Mouse (Mus musculus) cerebellum, adult 2 months (tissue): ENCODE data around the gene Tmub1.

Source experiments
- CTCF ChIP-seq: fragments of 200-500 bp; IDR thresholded peaks from 2 replicates; pipeline ENCODE4 v1.5.1; 2011; ENCODE audit warnings: low read depth, mild to moderate bottlenecking, control low read depth, low read length, moderate library complexity, borderline replicate concordance; ENCODE audit not compliant: insufficient read depth
- POLR2A ChIP-seq: fragments of 200-500 bp; IDR thresholded peaks from 2 replicates; pipeline ENCODE4 v1.6.1; 2011; ENCODE audit warnings: low read length, control low read depth, borderline replicate concordance; ENCODE audit not compliant: insufficient read depth

- TF ChIP-seq CTCF, result no peak
- no peak for TF ChIP-seq POLR2A
Observed at GRCm38 (mm10) chr5:24442029-24442428, 5.6 kb downstream of the Tmub1 start.
